Mouse (Mus musculus) bone marrow macrophage, adult 2 months (primary cell): ENCODE measurements around the gene Atp5s.

ENCODE experiments used
- CTCF ChIP-seq: IDR thresholded peaks from 2 replicates; pipeline ENCODE4 v1.5.1; 2012; ENCODE audit warnings: low read depth, mild to moderate bottlenecking, low read length, moderate library complexity
- POLR2A ChIP-seq: IDR thresholded peaks from 2 replicates; pipeline ENCODE4 v1.6.1; 2012; ENCODE audit warnings: mild to moderate bottlenecking, low read depth, low read length, borderline replicate concordance

DNA sequence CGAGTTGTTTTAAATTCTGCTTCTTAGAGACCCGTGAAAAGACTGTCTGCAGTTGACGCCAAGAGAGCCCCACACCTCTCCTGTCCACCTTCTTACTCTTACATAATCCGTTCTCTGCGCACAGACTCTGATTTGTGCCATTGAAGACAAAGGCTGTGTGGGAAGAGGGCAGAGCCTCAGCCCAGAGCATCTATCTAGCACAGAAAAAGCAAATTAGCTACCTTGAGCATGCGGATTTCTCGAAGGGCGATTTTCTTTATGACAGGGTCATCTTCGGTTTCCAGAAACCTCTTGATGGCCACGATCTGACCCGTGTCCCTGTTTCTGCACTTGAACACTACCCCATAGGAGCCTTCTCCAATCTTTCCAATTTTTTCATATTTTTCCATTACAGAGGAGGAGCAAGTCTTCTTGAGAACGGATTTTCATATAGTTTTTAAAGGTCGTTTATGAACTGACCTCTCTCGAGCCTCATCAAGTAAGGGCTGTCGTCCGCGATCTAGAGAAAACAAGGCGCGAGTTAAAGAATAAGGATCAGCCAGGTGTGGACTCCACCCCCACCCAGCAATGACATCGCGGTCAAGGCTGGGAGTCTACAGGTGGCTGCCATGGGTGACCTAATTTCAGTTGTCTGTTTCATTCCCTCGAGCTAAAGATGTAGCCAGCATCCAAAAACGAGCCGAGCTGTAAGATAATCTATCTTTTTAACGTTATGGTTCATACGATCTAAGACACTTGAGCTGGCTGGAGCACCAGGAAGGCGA lies 65.2 kb downstream of the Atp5s start:
- TF ChIP-seq POLR2A (no peak), CTCF (no peak; the same call in 1 of the 2 replicates)
